18 mouse cellular contexts compared by ENCODE assay signal in the genomic region with DNA sequence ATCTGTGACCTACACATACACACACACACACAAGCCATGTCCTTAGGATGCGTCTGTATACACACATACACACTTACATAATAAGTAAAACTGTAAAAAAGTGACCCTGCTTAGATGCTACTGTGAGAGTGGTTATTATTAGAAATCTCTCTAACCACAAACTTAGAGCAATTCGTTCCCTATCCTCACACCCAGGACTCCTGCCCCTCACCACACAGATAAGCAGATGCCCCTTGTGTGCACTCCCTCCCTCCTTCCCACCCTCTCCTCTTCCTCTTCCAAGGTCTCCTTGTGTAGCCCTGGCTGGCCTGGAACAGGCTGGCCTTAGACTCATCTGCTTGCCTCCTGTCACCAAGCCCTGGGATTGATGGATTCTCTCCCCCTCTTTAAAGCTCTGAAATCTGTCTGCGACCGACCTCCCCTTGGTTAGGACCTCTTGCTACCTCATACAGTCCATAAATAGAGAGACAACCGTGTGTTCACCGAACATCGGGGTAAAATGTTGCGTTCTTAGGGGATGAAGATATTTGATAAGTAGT. TPM values are rescaled to one million over a fixed set of nuclear protein-coding genes. Genes with fewer than 3 reads are reported as not detected.
DNase-seq lines count a peak whose midpoint lies in the region; ATAC-seq lines count a peak whose summit lies in the region.
"Had no signal": no experiment of that assay in that cellular context is flagged by ENCODE, and none has a peak within 500 bp of the region (broad histone marks: within the 10 kb centered on the region; RNA-seq: fewer than 3 reads in every experiment).

No protein-coding gene starts in this region.

- H3K4me1 ChIP-seq in forebrain, embryonic 13.5 days, result peaks cover 29% of the 10 kb centered on the region
- H3K4me1 ChIP-seq in forebrain, embryonic 11.5 days (replicated peaks; ENCODE audit: control insufficient read depth, insufficient read depth, low read length), result peaks cover 6% of the 10 kb centered on the region
- peaks cover 24% of the 10 kb centered on the region for H3K4me1 ChIP-seq in midbrain, embryonic 12.5 days
- peaks cover 33% of the 10 kb centered on the region for H3K4me1 ChIP-seq in midbrain, embryonic 15.5 days
- peaks cover 48% of the 10 kb centered on the region for H3K4me1 ChIP-seq in liver, embryonic 11.5 days (replicated peaks; ENCODE audit: control insufficient read depth, insufficient read depth, low read length)
- H3K4me1 ChIP-seq in hindbrain, embryonic 13.5 days (replicated peaks), result peaks cover 43% of the 10 kb centered on the region

- 0 out of 2 replicates have a peak overlapping the region, but pooled peaks have one; percentile 8 for H3K9ac ChIP-seq in forebrain, embryonic 13.5 days
- no peak overlapping the region for H3K9ac ChIP-seq in forebrain, embryonic 11.5 days (ENCODE audit: low read length)
- 0 out of 2 replicates have a peak overlapping the region, but pooled peaks have one; percentile 25 for H3K9ac ChIP-seq in midbrain, embryonic 12.5 days (replicated peaks)
- H3K9ac ChIP-seq in midbrain, embryonic 15.5 days, result no peak overlapping the region
- H3K9ac ChIP-seq in liver, embryonic 11.5 days (ENCODE audit: low read depth, low read length), result peak overlapping the region; percentile 49; the same call in 1 of the 2 replicates
- H3K9ac ChIP-seq in hindbrain, embryonic 13.5 days, result no peak overlapping the region
- H3K9ac ChIP-seq: hindbrain, embryonic 12.5 days had no signal

- H3K4me3 ChIP-seq in forebrain, embryonic 13.5 days, result no peak overlapping the region
- H3K4me3 ChIP-seq in forebrain, embryonic 11.5 days (ENCODE audit: low read depth, low read length), result no peak overlapping the region
- H3K4me3 ChIP-seq in midbrain, embryonic 12.5 days, result no peak overlapping the region
- H3K4me3 ChIP-seq in midbrain, embryonic 15.5 days, result no peak overlapping the region
- H3K4me3 ChIP-seq in liver, embryonic 11.5 days (ENCODE audit: low read depth, low read length), result peak overlapping the region; percentile 7; the same call in 1 of the 2 replicates
- no peak overlapping the region for H3K4me3 ChIP-seq in hindbrain, embryonic 13.5 days
- H3K4me3 ChIP-seq: embryonic facial prominence, embryonic 10.5 days; hindbrain, embryonic 12.5 days; myocyte had no signal

- ATAC-seq in forebrain, embryonic 13.5 days, result no peak
- ATAC-seq in forebrain, embryonic 11.5 days (replicated peaks; ENCODE audit: low FRiP score), result no peak
- ATAC-seq in midbrain, embryonic 12.5 days (ENCODE audit: low FRiP score, low read depth), result no peak
- no peak for ATAC-seq in midbrain, embryonic 15.5 days (replicated peaks)
- ATAC-seq in liver, embryonic 11.5 days (replicated peaks; ENCODE audit: low FRiP score), result peak; percentile 33
- no peak for ATAC-seq in hindbrain, embryonic 13.5 days (ENCODE audit: low FRiP score)

- DNase-seq in forebrain, embryonic 11.5 days (ENCODE audit: low spot score), result no peak
- no peak for DNase-seq in liver, embryonic 11.5 days (ENCODE audit: low spot score)
- DNase-seq in frontal cortex, postnatal 36 days (ENCODE audit: low spot score in 2 of 2), result no peak
- DNase-seq: cerebellum, postnatal 36 days; gastrocnemius, postnatal 14 days; kidney, adult 9 months; kidney, postnatal 4 days; lung, postnatal 14 days; retina, postnatal 1 day; right cerebral cortex, postnatal 4 days had no signal

- 92% methylated on average over 8 of the region's 8 CpGs for WGBS in forebrain, embryonic 13.5 days
- WGBS in forebrain, embryonic 11.5 days, result 92% methylated on average over 8 of the region's 8 CpGs
- 89% methylated on average over 8 of the region's 8 CpGs for WGBS in midbrain, embryonic 12.5 days
- WGBS in midbrain, embryonic 15.5 days, result 89% methylated on average over 8 of the region's 8 CpGs
- WGBS in liver, embryonic 11.5 days, result 33% methylated on average over 8 of the region's 8 CpGs
- WGBS in hindbrain, embryonic 13.5 days, result 84% methylated on average over 8 of the region's 8 CpGs

- no peak overlapping the region for H3K4me2 ChIP-seq in forebrain, embryonic 13.5 days
- H3K4me2 ChIP-seq in forebrain, embryonic 11.5 days (ENCODE audit: low read depth, low read length, severe bottlenecking), result no peak overlapping the region
- no peak overlapping the region for H3K4me2 ChIP-seq in midbrain, embryonic 12.5 days (replicated peaks)
- no peak overlapping the region for H3K4me2 ChIP-seq in midbrain, embryonic 15.5 days
- H3K4me2 ChIP-seq in liver, embryonic 11.5 days, result peak overlapping the region; percentile 73
- no peak overlapping the region for H3K4me2 ChIP-seq in hindbrain, embryonic 13.5 days
- H3K4me2 ChIP-seq: hindbrain, embryonic 12.5 days; midbrain, embryonic 11.5 days had no signal

- H3K36me3 ChIP-seq in forebrain, embryonic 13.5 days (ENCODE audit: poor library complexity, severe bottlenecking), result peaks cover 24% of the 10 kb centered on the region
- H3K36me3 ChIP-seq in forebrain, embryonic 11.5 days (ENCODE audit: control insufficient read depth, insufficient read depth, low read length), result no peaks in the 10 kb centered on the region; the same call in 1 of the 2 replicates
- H3K36me3 ChIP-seq in midbrain, embryonic 12.5 days, result 0 out of 2 replicates have a peak, but pooled peaks cover 12% of the 10 kb centered on the region
- H3K36me3 ChIP-seq in midbrain, embryonic 15.5 days (replicated peaks), result peaks cover 8% of the 10 kb centered on the region; the same call in 1 of the 2 replicates
- peaks cover 12% of the 10 kb centered on the region for H3K36me3 ChIP-seq in liver, embryonic 11.5 days (ENCODE audit: control insufficient read depth, insufficient read depth, low read length)
- H3K36me3 ChIP-seq in hindbrain, embryonic 13.5 days, result peaks cover 24% of the 10 kb centered on the region

- H3K27me3 ChIP-seq in forebrain, embryonic 13.5 days, result no peaks in the 10 kb centered on the region
- no peaks in the 10 kb centered on the region for H3K27me3 ChIP-seq in forebrain, embryonic 11.5 days (ENCODE audit: control insufficient read depth, insufficient read depth, low read length)
- H3K27me3 ChIP-seq in midbrain, embryonic 12.5 days, result no peaks in the 10 kb centered on the region
- H3K27me3 ChIP-seq in midbrain, embryonic 15.5 days (replicated peaks), result no peaks in the 10 kb centered on the region
- no peaks in the 10 kb centered on the region for H3K27me3 ChIP-seq in liver, embryonic 11.5 days (replicated peaks; ENCODE audit: control insufficient read depth, insufficient read depth, low read length)
- H3K27me3 ChIP-seq in hindbrain, embryonic 13.5 days, result no peaks in the 10 kb centered on the region
- H3K27me3 ChIP-seq: hindbrain, embryonic 12.5 days had no signal

- H3K9me3 ChIP-seq in forebrain, embryonic 13.5 days (replicated peaks), result no peaks in the 10 kb centered on the region
- H3K9me3 ChIP-seq in forebrain, embryonic 11.5 days (ENCODE audit: control insufficient read depth, low read length), result no peaks in the 10 kb centered on the region
- H3K9me3 ChIP-seq in midbrain, embryonic 12.5 days, result no peaks in the 10 kb centered on the region
- H3K9me3 ChIP-seq in midbrain, embryonic 15.5 days, result no peaks in the 10 kb centered on the region
- H3K9me3 ChIP-seq in liver, embryonic 11.5 days (ENCODE audit: control insufficient read depth, low read length), result no peaks in the 10 kb centered on the region
- no peaks in the 10 kb centered on the region for H3K9me3 ChIP-seq in hindbrain, embryonic 13.5 days
- H3K9me3 ChIP-seq: embryonic facial prominence, embryonic 10.5 days; hindbrain, embryonic 12.5 days had no signal

- no peak overlapping the region for H3K27ac ChIP-seq in forebrain, embryonic 13.5 days
- H3K27ac ChIP-seq in forebrain, embryonic 11.5 days (ENCODE audit: low read depth, low read length), result no peak overlapping the region
- no peak overlapping the region for H3K27ac ChIP-seq in midbrain, embryonic 12.5 days (replicated peaks)
- no peak overlapping the region for H3K27ac ChIP-seq in midbrain, embryonic 15.5 days
- peak overlapping the region; percentile 91 for H3K27ac ChIP-seq in liver, embryonic 11.5 days (ENCODE audit: low read depth, low read length)
- H3K27ac ChIP-seq in hindbrain, embryonic 13.5 days, result no peak overlapping the region
- H3K27ac ChIP-seq: embryonic facial prominence, embryonic 10.5 days; hindbrain, embryonic 12.5 days had no signal

RNA-seq across cellular contexts. Expression of a gene that starts 3.9 kb away (rescaled TPM):
- polyA plus RNA-seq in forebrain, embryonic 13.5 days (2015; fragmentation: Nextera tagmentation; extraction: Ambion mirVana), result 13.4 and 13.9 TPM in 2 replicates
- polyA plus RNA-seq in forebrain, embryonic 11.5 days (2014; fragmentation: Nextera tagmentation; extraction: Ambion mirVana), result 8.7 and 9.2 TPM in 2 replicates
- polyA plus RNA-seq in midbrain, embryonic 12.5 days (2016; fragmentation: Nextera tagmentation; extraction: Ambion mirVana), result 9.7 and 10.5 TPM in 2 replicates
- 27.2 and 33.4 TPM in 2 replicates for polyA plus RNA-seq in midbrain, embryonic 15.5 days (2015; fragmentation: Nextera tagmentation; extraction: Ambion mirVana)
- 11.9 and 13.8 TPM in 2 replicates for polyA plus RNA-seq in liver, embryonic 11.5 days (2014; fragmentation: Nextera tagmentation; extraction: Ambion mirVana)
- 21.3 and 22.3 TPM in 2 replicates for polyA plus RNA-seq in hindbrain, embryonic 13.5 days (2015; fragmentation: Nextera tagmentation; extraction: Ambion mirVana)

RNA-seq across cellular contexts. Expression of a gene that starts 20.1 kb away (rescaled TPM):
- 3.3 and 4.1 TPM in 2 replicates for polyA plus RNA-seq in forebrain, embryonic 13.5 days (2015; fragmentation: Nextera tagmentation; extraction: Ambion mirVana)
- 3.9 and 4.6 TPM in 2 replicates for polyA plus RNA-seq in forebrain, embryonic 11.5 days (2014; fragmentation: Nextera tagmentation; extraction: Ambion mirVana)
- polyA plus RNA-seq in midbrain, embryonic 12.5 days (2016; fragmentation: Nextera tagmentation; extraction: Ambion mirVana), result 2.6 and 3.1 TPM in 2 replicates
- polyA plus RNA-seq in midbrain, embryonic 15.5 days (2015; fragmentation: Nextera tagmentation; extraction: Ambion mirVana), result 3.1 and 3.7 TPM in 2 replicates
- polyA plus RNA-seq in liver, embryonic 11.5 days (2014; fragmentation: Nextera tagmentation; extraction: Ambion mirVana), result 4.6 and 6.1 TPM in 2 replicates
- 3.6 and 4.3 TPM in 2 replicates for polyA plus RNA-seq in hindbrain, embryonic 13.5 days (2015; fragmentation: Nextera tagmentation; extraction: Ambion mirVana)

RNA-seq across cellular contexts. Expression of a gene that starts 34.6 kb away (rescaled TPM):
- polyA plus RNA-seq in forebrain, embryonic 13.5 days (2015; fragmentation: Nextera tagmentation; extraction: Ambion mirVana), result 8.1 TPM in 2 replicates
- 7.8 and 8.1 TPM in 2 replicates for polyA plus RNA-seq in forebrain, embryonic 11.5 days (2014; fragmentation: Nextera tagmentation; extraction: Ambion mirVana)
- polyA plus RNA-seq in midbrain, embryonic 12.5 days (2016; fragmentation: Nextera tagmentation; extraction: Ambion mirVana), result 7.5 and 8.4 TPM in 2 replicates
- 9.7 and 11.1 TPM in 2 replicates for polyA plus RNA-seq in midbrain, embryonic 15.5 days (2015; fragmentation: Nextera tagmentation; extraction: Ambion mirVana)
- polyA plus RNA-seq in liver, embryonic 11.5 days (2014; fragmentation: Nextera tagmentation; extraction: Ambion mirVana), result 24.5 and 30.7 TPM in 2 replicates
- 7.3 and 9.0 TPM in 2 replicates for polyA plus RNA-seq in hindbrain, embryonic 13.5 days (2015; fragmentation: Nextera tagmentation; extraction: Ambion mirVana)

RNA-seq across cellular contexts. Expression of a gene that starts 34.6 kb away (rescaled TPM):
- 0.92 and 1.2 TPM in 2 replicates for polyA plus RNA-seq in forebrain, embryonic 13.5 days (2015; fragmentation: Nextera tagmentation; extraction: Ambion mirVana)
- polyA plus RNA-seq in forebrain, embryonic 11.5 days (2014; fragmentation: Nextera tagmentation; extraction: Ambion mirVana), result 0.69 and 0.86 TPM in 2 replicates
- polyA plus RNA-seq in midbrain, embryonic 12.5 days (2016; fragmentation: Nextera tagmentation; extraction: Ambion mirVana), result 0.79 and 1.1 TPM in 2 replicates
- polyA plus RNA-seq in midbrain, embryonic 15.5 days (2015; fragmentation: Nextera tagmentation; extraction: Ambion mirVana), result 3.0 and 3.8 TPM in 2 replicates
- polyA plus RNA-seq in liver, embryonic 11.5 days (2014; fragmentation: Nextera tagmentation; extraction: Ambion mirVana), result 1.1 and 1.3 TPM in 2 replicates
- polyA plus RNA-seq in hindbrain, embryonic 13.5 days (2015; fragmentation: Nextera tagmentation; extraction: Ambion mirVana), result 1.5 and 1.9 TPM in 2 replicates

RNA-seq across cellular contexts. Expression of a gene that starts 34.8 kb away (rescaled TPM):
- 0.76 and 0.92 TPM in 2 replicates for polyA plus RNA-seq in forebrain, embryonic 13.5 days (2015; fragmentation: Nextera tagmentation; extraction: Ambion mirVana)
- polyA plus RNA-seq in forebrain, embryonic 11.5 days (2014; fragmentation: Nextera tagmentation; extraction: Ambion mirVana), result 0.76 and 1.8 TPM in 2 replicates
- 1.3 and 1.8 TPM in 2 replicates for polyA plus RNA-seq in midbrain, embryonic 12.5 days (2016; fragmentation: Nextera tagmentation; extraction: Ambion mirVana)
- 7.0 and 7.5 TPM in 2 replicates for polyA plus RNA-seq in midbrain, embryonic 15.5 days (2015; fragmentation: Nextera tagmentation; extraction: Ambion mirVana)
- polyA plus RNA-seq in liver, embryonic 11.5 days (2014; fragmentation: Nextera tagmentation; extraction: Ambion mirVana), result 6.3 and 6.9 TPM in 2 replicates
- 3.1 and 3.3 TPM in 2 replicates for polyA plus RNA-seq in hindbrain, embryonic 13.5 days (2015; fragmentation: Nextera tagmentation; extraction: Ambion mirVana)

Comparison
In these comparisons a context has a peak if more than half of its experiments do, and no peak if none do; other contexts are left out.
1. H3K9ac ChIP-seq: peak in forebrain, embryonic 13.5 days (single experiment), midbrain, embryonic 12.5 days (single experiment) and liver, embryonic 11.5 days (single experiment); none in forebrain, embryonic 11.5 days (single experiment), midbrain, embryonic 15.5 days (single experiment) and hindbrain, embryonic 13.5 days (single experiment).